Mouse (Mus musculus) R1 (cell line): ENCODE results near the gene Cebpe.

ENCODE experiments used
- DNase-seq: peaks from one replicate; pipeline ENCODE4 v3.0.0-alpha.2; 2018; ENCODE audit warnings: low read depth, low spot score

The Cebpe gene

DNA sequence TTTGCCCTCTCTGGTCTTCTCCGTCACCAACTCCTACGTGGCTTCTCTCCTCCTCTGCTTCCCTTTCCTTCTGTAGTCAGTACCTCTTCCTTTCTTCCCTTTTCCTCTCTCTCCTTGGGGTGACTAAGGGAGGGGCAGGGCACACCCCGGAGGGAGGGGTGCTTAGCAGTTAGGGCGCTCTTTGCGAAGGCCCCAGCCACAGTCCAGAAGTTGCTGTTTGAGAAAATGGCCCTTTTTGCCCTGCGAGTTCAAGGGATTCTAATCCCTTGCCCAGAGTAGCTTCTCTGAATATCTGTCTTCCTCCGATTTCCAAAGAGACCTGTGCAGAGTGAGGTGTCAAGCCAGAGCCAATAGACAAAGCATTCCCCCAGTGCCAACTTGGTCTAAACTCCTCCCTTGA is at the start of gene Cebpe:
Gene Cebpe (minus strand): TSS at position 101 of the 400 bp plus-strand sequence.
- no peak for DNase-seq

GRCm38 (mm10) chr14:54756382-54756781 is 44.4 kb upstream of the Cebpe start:
- no peak for DNase-seq

GRCm38 (mm10) chr14:54754602-54755018 is 42.6 kb upstream of the Cebpe start:
- peak; percentile 19 for DNase-seq

DNA sequence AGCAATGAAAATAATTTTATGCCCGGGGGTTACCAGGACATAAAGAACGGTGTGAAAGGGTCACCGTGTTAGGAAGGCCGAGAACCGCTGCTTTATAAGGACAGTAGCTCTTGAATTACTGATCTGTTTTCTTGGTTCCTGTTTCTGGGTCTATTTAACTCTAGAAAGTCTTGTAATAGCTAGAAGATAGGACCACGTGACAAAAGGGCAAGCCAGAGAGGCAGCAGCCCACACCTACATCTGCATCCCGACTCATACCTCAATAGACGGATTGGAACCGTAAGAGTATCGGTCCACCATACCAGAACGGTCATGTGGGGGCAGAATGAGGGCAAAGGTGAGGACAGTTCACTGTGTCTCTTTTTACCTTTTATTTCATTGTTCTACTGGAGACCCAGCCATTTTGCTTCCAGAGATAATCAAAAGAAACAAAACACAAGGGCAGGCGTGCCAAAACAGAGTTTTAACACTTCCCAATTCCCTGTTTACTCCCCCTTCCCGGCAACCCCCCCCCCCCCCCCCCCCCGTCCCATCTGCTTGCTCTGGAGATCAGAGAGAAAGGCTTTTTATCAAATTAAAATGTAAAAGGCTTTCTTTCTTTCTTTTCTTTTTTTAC is 42.1 kb upstream of the Cebpe start:
- DNase-seq = no peak

GRCm38 (mm10) chr14:54752938-54753337 is 41.0 kb upstream of the Cebpe start:
- no peak for DNase-seq

DNA sequence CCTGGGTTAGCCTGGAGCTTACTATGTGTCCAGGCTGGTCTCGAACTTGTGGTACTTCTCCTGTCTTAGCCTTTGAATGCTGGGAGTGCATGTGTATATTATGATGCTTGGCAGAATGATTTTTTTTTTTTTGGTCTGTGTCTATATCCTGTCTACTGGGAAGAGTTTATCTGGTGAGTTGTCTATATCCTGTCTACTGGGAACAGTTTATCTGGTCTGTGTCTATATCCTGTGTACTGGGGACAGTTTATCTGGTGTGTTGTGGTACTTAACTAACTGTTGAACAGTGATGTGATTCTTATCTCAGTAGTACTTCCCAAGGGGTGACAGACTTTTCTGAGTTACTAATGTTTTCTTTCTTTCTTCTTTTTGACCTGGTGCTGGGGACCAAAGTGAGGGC is 39.8 kb upstream of the Cebpe start:
- no peak for DNase-seq

GRCm38 (mm10) chr14:54749238-54749637 is 37.3 kb upstream of the Cebpe start:
- DNase-seq = no peak

- DNase-seq = peak; percentile 30
These were observed 36.3 kb upstream of the Cebpe start for GRCm38 (mm10) chr14:54747942-54748917.

- no peak for DNase-seq
These were observed 34.1 kb upstream of the Cebpe start for GRCm38 (mm10) chr14:54746038-54746437.

DNA sequence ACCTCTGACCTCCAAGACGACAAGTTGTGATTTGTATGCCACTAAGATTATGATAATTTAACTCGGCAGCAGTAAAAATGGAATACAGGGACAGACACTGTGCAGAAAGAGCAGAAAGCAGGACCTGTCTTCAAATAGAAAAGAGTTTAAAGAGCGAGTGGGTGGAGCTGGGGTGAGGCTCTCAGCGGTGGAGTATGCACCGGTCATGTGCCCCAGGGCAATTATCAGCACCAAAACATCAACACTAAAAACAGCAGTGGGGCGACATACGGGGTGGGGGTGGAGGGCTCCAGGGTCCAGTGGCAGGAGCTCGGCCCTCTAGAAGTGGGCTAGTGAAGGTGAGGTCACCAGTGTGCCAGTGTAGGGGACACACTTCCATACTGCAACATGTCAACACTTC is 32.5 kb upstream of the Cebpe start:
- DNase-seq = no peak

- no peak for DNase-seq
These were observed 30.4 kb upstream of the Cebpe start for GRCm38 (mm10) chr14:54742375-54742774.

DNA sequence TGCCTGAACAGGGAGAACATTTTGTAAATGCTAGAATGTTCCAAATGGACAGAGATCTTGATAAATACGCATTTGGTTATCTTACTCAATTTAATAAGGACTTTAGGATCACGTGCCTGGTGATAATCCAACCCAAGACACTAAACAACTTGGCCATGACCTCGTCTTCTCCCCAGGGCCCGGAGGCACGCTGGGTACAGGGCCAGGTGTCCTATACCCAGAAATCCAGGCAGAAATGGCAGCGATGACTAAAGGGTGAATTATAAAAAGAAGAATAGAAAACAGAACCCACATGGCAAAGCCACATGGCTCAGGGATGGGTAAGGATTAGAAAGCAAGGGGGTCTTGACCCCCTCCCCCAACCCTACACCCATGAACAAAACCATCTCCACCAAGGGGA is 29.7 kb upstream of the Cebpe start:
- DNase-seq = no peak

DNA sequence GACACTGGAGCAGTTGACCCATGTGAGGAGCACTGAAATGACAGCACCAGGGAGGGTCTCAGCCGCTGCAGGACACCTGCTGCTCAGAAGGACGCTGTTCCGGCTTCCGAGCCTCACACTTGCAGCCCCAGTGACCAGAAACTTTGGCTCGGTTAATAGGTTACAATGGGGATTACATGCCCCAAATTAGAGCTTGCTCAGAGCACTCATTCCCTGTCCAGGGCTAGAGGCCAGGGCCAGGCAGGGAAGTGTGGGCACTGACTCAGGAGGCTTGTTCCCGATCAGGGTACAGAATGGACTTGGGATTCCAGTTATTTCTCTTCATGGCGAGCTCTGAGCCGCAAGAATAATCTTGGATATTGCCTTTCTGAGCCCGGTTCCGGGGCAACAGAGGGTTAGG is 25.7 kb upstream of the Cebpe start:
- DNase-seq = no peak

- DNase-seq = no peak
These were observed 24.9 kb upstream of the Cebpe start for GRCm38 (mm10) chr14:54736555-54737552.

DNA sequence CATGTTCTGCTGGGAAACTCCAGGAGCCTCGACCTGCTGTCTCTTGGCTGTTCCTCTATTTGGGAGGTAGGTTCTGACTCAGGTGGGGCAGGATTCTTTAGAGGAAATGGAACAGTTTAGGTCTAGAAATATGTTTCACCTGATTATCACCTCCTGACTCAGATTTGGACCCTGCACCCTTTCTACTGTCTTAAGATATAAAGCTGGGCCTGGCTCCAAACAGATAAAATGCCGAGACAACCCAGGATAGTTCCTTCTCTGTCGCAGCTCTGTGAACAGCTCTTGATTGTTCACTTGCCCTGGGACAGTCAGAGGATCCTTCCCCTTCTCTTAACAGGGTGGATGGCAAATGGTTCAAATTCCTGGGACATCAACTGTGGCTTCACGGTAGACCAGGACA is 23.2 kb upstream of the Cebpe start:
- no peak for DNase-seq

- no peak for DNase-seq
These were observed 22.0 kb upstream of the Cebpe start for GRCm38 (mm10) chr14:54734004-54734403.

DNA sequence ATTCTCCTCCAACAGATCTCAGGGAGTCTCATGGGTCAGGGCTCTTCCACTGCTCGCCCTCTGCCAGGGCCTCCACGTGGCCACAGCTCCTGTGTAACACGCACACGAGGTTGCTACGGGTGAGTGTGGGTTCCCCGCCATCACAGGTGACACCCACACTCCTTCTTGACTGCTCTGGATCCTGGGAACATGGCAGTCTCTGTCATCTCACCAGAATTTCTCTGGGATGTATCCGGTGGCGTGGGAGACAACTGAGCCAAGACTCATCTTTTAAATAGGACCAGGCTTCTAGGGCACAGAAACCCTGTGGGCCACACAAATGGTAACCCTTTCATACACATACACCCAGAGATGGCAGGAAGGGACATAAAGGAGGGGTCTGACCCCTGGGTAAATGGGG is 20.2 kb upstream of the Cebpe start:
- no peak for DNase-seq

GRCm38 (mm10) chr14:54730305-54730704 is 18.3 kb upstream of the Cebpe start:
- no peak for DNase-seq

DNA sequence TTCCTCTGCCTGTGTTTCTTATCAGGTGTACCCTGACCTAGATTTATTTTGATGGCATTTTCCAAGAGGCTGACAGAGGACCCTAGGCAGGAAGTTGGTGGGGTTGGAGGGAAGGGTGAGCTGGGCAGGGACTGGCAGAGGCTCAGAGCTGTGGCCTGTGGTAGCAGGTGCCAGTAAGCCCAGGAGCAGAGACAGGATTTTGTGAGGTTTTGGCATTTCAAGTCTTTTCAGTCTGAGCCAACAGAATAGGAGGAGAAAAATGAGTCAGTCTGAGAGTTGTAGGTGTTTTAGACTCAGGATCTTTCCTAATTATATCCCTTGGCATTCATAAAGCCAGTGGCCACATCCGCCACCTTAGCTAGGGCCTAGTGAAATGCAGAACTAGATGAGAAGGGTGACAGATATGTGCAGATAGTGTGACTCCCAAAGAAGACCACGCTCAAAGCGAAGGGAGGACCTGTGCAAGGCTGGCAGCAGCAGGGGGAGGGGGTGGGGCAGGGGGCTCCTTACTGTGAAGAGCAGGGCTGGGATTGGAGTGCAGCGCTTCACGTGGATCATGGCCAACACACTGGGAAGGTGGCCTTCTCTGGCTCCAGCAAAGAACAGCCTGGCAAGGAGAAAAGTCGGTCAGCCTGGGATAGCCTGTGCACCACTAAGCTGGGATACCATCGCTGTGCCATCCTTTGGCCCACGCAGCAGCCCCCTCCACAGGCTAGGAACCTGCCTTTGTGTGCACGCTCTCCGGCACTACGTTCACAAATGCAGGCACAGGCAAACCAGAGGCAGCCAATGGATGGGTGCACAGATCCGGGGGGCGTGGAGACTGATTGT is 17.1 kb upstream of the Cebpe start:
- DNase-seq = peak; percentile 64

DNA sequence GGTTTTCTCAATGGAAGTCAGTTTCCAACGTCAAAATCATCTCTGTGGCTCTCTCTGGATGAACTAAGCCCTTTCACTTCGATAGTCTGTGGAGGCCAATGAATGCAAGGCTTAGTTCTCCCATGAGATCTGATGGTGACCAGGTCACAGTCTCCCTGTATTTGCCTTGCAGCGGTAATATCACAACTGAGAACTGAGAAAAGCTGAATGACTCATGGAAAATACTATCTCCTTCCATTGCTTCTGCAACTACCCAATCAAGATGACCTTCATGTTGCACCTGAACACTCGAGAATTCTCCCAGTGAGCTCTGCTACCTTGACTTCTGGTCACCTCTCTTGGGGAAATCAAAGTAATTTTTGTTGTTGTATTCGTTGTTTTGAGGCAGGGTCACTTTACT is 15.6 kb upstream of the Cebpe start:
- DNase-seq = no peak

DNA sequence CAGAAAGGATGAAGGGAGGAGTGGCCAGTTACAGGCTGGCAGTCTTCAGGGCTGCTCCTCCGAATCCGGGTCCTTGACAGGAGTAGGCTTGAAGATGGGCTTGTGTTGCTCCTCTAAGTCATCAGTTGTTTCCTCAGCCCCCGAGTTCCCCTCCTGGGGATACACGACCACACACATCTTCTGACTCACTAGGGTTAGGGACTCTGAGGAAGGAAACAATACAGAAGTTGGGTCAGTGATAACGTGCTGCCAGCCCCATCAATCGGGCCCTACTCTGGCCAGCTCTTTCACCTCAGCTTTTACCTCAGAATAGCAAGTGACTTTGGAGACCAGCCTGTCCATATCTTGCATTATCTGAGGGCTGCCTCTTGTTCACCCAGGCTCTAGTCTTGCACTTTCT is 12.1 kb upstream of the Cebpe start:
- DNase-seq = no peak
